Mouse (Mus musculus): ENCODE data around the gene Gm1043.

Gm1043 gene

DNA sequence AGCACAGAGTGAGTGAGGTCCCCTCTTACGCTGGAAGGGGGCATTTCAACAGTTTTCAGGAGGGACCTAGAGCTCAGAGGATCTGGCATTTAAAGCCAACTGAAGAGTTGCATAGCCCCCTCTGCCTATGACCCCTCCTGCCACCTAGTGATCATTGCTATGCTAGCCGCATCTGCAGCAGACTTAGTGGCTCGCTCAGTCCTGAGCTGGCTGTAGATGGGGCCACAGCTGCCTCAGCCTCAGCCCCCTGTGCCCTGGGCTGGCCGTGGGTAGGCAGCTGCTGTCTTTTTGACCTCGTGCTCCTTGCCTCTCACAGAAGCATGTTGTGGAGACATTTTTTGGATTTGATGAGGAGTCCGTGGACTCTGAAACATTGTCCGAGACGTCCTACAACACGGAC lies 32.0 kb downstream of the Gm1043 start:
- peak; percentile 29 for DNase-seq (ENCODE audit: low spot score)

DNA sequence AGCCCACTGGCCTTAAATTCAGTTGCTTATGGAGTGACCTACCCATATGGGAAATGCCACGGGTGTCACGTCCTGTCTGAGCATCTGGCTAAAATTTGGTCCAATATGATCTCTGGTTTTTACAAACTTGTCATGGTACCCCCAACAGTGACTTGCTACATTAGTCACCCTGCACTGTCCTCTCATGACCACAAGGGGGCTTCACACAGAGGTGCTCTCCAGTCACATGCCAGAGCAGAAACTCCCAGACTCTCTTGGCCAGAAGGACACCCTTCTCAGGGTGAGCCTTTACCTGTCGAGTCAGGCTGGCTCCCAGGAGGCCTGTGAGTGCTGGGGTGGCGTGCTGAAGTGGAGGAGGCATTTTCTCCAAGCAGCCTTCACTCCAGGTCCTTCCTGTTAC lies 33.1 kb downstream of the Gm1043 start:
- DNase-seq (ENCODE audit: low spot score) = peak; percentile 67

DNA sequence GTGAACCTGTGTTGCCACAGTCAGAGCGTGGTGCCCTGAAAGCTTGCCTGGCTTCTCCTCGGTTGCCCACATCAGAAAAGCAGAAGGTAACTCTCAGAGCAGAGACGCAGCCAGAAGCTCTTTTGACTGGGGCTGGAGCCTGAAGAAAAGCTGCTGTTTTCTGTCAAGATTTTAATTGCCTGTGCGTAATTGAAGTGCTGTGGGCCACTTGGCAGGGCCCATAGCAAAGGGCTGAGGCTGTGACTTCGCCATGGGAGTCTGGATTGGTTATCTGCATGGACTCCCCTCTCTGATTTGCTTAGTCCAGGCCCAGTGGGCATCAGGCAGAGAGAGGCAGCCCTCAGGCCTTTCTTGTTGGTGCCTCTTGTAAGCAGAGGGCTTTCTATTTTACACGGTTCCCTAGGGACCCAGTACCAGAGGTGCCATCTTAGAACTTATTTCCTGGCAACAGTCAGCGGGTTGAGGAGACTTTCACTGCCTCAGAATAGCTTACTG lies 36.1 kb downstream of the Gm1043 start:
- no peak for DNase-seq (ENCODE audit: low spot score)

DNA sequence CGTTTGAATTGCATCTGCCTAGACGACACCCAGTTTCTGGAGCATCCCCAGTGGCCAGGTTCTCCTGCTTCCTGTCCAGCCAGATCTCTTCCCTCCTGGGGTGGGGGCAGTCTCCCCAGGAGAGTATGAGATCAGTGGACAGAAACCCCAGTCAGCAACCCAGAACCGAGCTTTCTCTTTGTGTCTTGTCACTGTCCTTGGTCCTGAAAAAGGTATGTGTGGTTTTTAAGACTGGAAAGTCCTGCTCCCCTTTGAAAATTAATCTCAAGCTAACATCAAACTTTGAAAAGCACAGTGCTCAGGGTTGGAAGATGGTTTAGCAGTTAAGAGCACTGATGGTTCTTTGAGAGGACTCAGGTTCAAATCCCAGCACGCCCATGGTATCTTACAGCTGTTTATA lies 46.7 kb downstream of the Gm1043 start:
- DNase-seq (ENCODE audit: low spot score) = peak; percentile 71

DNA sequence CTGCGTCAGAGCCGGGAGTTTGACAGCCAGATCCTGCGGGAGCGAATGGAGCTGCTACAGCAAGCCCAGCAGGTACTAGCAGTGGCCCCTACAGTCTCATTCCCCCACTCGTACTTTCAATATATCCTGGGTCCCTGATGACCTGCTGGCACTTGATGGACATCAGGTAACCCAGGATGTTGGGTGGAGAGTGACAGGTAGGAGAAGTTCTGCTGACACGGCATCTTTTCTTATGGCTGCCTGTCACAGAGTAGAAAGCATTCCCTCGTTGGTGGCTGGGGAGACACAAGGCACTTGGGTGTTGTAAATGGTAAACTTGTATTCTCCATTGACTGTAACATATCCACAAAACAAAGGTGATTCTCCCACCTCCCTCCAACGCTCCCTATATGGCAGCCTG lies 56.6 kb downstream of the Gm1043 start:
- no peak for DNase-seq (ENCODE audit: low spot score)

DNA sequence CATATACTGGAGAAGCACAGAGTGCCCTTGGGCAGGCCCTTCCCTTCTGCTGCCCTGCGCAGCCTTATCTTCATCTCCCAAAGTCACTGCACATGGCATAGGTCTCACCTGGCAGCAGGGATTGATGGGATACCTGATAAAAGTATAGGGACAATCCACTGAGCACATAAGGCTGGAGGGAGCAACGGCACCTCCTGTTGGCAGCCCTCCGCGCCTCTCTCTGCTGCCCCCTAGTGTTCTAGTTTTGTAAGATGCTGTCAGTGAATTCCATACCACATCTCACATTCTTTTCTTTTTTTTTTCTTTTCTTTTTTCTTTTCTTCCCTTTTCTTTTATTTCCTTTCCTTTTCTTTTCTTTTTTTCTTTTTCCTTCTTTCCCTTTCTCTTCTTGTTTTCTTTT lies 62.4 kb downstream of the Gm1043 start:
- peak; percentile 74 for DNase-seq (ENCODE audit: low spot score)

DNA sequence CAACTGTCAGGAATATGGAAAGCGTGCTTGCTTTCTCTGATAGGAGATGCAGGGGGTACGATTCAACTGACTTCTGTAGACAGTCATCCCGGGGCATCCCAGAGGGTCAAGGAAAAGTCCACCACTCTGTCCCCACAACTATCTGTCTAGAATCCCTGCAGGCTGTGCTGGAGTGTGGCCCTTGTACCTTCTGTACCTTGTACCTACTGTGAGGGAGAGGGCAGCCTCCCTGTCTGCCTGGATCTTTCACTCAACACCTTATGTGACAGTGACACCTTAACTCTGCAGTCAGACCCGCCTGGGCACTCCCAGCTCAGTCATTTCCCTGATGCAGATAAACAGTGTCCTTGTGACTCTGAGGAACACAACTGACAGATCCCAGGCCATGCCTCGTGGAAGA lies 65.5 kb downstream of the Gm1043 start:
- no peak for DNase-seq (ENCODE audit: low spot score)

DNA sequence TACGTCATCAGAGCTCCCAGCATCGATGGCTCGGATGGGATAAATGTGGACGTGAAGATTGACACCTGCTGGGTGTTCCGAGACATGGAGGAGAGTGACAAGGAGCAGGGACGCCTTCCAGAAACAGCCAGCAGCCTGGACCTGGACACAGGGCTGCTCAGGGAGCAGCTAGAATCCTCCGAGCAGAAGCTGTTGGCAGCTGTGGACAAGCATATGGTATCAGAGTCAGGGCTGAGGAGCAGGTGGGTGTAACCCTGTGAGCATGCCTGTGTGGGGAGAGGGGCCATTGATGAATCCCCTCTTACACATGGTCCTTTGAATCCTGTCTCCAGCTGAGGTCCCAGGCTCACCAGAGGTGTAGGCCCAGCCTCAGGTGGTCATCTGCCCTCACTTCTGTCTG lies 69.3 kb downstream of the Gm1043 start:
- DNase-seq (ENCODE audit: low spot score) = no peak

DNA sequence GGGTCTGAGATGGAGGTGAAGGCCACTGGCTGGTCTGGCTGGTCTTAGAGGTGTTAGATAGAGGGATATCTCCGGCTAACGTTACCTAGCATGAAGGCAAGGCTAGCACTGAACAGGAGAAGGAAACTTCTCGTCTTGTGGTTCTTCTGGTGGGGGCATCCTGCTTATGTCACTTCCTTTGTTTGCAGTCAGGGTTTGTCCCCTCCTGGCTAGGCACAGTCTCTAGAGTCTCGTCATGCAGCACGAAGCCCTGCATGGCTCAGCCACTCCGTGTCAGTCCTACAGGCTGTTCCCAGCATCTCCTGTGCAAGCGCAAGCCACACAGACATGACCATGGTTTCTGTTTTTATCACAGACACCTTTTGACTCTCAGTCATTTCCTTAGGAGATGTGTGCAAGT lies 73.2 kb downstream of the Gm1043 start:
- no peak for DNase-seq (ENCODE audit: low spot score)

DNA sequence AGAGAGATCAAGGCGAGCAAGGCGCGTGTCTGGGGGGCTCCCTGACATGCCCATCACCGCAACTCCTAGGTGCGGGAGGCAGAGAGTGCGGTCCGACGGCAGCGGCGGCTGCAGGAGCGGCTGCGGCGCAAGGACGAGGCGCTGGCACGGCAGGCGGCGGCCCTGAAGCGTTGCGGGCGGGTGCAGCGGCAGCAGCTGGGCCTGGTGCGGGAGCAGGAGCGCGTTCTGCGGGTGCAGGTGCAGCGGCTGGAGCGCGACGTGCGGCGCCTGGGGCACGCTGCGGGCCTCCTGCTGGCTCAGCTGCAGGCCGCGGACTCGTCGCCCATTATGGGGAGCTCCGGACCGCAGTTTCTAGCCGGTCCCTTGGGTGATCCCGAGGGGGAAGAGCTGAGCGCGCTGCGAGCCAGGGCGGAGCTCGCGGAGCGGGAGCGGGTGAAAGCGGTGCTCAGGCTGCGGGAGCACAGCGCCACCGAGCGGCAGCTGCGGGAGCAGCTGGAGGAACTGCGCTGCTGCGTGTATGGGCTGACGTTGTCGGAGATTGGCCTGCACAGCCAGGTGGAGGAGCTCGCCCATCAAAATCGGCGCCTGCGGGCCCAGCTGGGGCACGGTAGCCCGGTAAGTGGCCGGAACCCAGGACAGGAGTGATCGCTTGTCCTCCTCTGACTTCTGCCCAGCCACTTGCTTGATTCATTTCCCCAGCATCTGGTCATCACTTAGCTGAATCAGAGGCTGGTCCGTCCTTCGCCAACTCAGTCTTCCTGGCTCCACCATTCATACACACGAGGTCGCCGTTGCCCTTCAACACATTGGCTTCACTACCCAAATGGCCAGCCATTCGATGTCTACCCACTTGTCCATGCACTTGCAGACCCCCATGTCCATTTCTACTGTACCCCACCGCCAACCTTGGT lies 78.0 kb downstream of the Gm1043 start:
- peak; percentile 78 for DNase-seq (ENCODE audit: low spot score)

DNA sequence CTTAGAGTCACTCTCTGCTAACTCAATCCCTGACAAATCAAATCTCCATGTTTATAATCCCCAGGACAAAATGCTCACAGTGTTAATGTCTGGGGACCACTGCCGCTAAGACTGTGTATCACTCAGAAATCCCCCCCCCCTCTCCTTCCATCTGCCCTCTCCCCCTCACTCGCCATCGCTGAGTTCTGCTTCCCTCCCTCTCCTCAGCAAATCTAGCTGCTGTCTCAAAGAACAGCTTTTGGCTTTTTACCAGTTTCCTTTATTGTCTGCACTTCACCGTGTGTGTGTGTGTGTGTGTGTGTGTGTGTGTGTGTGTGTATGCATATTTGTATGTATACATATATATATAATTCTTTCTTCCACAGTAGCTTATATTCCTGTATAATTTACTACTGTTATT lies 91.3 kb downstream of the Gm1043 start:
- no peak for DNase-seq (ENCODE audit: low spot score)

DNA sequence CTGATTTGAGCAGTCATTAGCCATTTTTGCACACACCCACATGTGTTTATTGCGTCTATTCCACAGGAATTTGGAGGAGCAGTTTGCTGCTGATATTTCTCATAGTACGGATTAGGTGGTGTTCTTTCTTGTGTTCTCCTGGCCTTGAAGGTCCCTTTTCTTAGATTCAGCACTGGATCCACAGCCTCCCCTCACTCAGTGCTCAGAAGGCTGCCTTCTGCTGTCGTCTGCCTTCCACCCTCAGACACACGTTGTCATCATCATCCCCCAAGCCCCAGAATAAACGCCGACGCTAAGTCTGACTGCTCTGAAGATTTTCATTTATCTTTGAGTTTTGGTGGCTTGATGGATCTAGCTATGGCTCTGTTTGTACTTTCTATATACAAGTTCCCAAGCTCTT lies 91.9 kb downstream of the Gm1043 start:
- no peak for DNase-seq (ENCODE audit: low spot score)

DNA sequence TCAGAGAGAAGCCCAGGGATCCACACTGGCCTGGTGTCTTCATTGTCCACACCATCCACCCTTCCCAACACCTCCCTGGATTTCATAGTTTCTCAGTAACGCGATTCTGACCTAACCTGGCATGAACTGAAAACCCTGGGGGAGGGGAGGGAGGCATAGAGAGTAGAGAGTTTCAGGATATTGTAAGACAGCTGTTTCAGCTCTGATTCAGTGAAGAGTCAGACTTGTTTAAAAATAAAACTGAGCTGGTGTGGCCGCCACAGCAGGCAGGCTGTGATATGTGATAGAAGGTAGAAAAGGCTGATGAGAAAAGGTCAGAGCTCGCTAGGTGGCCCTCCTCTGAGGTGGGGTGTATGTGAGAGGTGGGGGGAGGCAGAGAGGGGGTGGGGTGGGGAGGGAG lies 93.6 kb downstream of the Gm1043 start:
- no peak for DNase-seq (ENCODE audit: low spot score)

DNA sequence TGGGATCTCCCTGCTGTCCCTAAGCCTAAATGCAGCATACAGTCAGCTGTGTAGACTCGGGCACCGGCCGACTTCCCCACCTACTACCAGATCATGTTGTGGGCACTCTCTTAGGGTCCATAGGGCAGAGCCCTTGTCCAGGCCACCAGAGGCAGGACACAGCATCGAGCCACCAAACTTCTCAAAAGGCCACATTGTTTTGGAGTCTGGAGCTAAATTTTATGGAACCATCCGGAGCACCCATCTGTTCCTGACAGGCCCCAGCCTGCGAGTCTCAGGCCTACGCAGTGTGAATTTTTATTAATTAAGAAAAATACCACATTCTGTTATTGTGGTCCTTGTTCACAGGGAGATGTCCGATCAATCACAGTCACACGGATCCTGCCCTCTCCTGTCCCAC lies 94.7 kb downstream of the Gm1043 start:
- DNase-seq (ENCODE audit: low spot score) = no peak

DNA sequence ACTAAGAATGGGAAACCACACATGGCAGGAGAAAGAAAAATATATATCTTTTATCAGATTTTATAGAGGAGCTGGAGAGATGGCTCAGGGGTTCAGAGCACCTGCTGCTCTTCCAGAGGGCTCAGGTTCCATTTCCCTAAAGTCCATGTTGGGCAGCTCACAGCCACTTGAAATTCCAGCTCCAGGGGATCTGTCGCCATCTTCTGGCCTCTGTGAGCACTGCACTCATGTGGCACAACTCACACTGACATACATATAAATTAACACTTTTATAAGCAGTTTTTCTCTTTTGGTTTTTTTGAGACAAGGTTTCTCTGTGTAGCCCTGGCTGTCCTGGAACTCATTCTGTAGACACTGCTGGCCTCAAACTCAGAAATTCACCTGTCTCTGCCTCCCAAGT lies 95.5 kb downstream of the Gm1043 start:
- DNase-seq (ENCODE audit: low spot score) = no peak

DNA sequence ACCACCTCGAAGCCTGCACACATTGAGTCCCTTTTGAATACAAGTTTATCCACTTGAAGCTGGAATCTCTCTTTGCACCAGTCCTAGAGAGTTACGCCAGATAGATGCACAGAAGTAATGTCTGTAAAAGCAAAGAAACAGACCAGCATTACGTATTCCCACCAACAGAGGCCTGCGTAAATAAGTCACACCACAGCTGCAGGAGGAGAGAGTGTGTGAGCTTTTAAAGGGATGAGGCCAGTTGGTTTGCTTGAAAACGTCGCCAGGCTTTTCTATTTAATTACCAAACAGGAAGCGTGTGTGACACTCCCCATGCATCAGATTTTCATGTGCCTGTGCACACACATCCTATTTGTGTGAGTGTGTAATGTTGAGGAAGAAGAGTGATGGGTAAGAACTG lies 99.4 kb downstream of the Gm1043 start:
- no peak for DNase-seq (ENCODE audit: low spot score)

DNA sequence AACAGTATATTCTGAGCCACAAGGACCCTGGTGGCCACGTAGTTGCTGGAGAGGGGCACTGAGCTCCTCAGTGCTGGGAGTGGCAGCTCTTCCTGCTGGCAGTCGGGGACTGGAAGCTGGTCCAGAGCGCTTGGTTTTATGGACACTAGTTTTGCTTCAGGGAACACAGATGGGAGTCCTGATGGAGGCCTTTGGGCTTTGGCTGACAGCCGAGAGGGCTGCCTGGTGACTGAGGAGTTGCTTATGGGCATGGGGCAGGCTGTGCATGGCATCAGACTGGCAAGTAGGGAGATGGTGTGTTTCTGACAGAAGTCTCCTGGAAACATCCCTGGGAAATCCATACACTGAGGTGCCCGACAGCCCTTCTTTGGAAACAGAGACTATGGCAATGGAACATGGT lies 105.2 kb downstream of the Gm1043 start:
- DNase-seq (ENCODE audit: low spot score) = no peak

DNA sequence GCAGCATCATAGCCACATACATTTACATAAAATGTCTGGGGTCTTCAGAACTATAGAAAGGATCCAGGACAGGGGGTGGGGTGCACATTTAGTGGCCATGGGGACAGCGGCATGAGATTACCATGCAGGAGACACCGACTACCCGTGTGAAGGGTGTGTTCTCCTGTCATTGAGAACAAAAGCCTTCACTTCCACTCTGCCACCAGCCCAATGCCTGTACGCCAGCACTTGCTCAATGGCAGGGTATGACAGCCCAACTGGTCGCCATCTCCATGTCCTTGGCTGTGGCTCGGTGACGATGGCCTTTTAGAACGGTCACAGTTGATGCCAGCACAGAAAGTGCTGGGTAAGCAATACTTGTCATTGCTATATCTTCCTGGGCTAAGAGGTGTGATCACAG lies 111.0 kb downstream of the Gm1043 start:
- no peak for DNase-seq (ENCODE audit: low spot score)

DNA sequence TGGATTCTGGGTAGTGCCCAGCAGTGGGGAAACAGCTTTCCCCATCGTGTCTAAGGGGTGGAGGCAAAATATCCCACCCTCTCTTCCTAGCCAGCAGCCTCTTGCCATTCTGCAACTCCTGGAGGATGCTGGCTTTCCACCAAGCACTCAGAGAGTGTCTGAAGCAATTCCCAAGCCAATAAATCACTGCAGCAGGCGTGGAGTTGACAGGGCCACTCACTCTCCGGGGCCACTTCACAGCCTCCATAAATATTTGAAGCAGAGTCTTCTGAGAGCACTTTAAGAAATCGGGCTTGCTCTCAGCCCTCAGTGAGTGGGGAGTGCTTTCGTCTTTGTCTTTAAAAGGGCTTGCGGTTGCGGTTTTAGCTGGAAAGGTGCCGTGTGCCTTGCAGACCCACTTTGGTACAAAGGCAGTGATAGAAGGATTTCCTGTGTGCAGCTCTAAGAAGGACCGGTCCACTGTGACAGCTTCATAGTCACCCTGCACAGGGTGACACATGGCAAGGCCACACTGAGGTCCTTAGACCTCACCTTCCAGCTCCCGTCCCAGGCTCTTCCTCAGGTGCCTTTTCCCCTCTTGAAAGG lies 111.6 kb downstream of the Gm1043 start:
- peak; percentile 42 for DNase-seq (ENCODE audit: low spot score)

DNA sequence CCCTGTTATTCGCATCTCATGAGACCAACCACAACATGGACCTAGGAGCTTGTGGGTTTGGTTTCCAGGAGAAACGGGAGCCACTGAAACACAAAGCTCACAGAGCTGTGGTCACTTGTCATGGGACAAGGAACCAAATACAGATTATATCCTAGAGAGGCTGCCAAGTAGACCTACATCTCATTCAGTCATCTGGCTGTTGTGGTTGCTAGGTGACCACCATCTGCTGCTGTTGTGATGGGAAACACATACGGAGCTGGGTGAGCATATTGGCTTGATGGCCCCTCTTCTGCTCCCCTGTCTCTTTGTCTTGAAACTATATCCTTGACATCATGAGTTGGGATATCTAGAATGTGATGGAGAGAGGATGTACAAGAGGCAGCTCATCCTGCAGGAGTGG lies 112.3 kb downstream of the Gm1043 start:
- DNase-seq (ENCODE audit: low spot score) = no peak

DNA sequence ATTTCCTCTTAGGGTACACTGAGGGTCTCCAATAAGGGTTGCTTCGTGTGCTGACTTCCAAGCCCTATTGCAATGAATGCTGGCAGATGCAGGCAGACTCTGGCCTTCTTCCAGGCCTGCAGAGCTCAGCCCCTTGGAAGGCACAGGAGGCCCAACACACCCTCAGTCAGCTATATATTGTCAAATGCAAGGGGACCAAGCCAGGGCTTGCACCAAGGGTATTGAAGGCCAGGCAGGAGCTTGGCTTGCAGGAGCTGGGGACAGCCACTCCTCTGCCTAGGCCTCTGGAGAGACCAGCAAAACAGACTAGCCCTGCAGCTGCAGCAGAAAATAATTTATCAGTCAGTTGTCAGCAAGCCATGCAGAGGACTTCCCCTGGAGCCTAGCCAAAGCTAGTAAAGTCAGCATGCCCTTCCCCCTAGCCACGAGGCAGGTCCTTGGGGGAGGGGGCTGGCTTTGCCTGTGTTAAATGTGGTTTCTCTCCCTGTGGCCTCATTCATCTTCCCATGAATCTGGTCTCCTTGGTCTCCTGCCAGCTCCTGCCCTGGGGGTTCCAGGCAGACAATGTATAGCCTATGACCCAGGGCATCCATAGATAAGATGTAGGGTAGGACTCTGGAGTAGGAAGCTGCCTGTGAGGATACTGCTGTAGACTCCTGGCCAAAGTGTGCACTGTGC lies 113.0 kb downstream of the Gm1043 start:
- DNase-seq (ENCODE audit: low spot score) = peak; percentile 74

DNA sequence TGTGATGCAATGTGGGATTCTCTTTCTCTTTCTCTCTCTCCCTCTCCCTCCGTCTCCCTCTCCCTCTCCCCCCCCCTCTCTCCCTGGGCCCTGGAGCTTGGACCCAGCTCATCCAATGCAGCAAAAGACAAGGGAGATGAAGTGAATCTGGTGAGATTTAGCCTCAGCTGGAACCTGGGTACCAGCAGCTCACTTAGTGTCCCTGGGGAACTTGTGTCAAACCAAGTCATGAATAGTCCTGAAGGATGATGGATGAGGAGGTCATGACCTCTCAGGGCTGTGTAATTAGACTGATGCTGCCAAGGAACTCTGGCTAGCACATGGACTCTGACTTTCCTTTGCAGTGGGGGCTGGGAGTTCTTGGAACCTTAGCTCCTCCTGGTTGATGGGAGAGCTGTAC lies 117.1 kb downstream of the Gm1043 start:
- peak; percentile 80 for DNase-seq (ENCODE audit: low spot score)

DNA sequence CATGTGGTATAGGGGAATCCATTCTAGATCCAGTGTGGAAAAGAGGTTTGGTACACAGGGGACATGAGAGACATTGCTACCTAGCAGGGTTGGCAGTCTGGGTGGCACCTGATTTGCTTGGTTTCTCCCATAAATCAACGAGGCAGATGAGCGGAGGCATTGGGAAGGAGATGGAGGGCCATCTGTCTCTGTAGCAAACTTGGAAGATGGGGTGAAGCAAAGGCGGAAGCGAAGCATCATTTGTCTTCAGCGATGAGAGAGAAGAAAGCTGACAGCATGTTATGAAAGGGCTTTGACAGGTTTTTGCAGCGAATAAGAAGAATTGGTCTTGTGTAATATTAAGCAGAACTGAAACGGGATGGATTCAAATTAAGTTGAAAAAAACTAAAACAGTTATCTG lies 119.7 kb downstream of the Gm1043 start:
- DNase-seq (ENCODE audit: low spot score) = no peak

Data from embryo, embryonic 10.5 days (tissue).